Mouse (Mus musculus) limb, embryonic 14.5 days (tissue): ENCODE measurements at regions not wholly inside any gene's neighbourhood (a gene's known extent, or its start where the extent isn't known, plus 50 kb on each side); places are given as distances from the start of the nearest gene placed in this dataset.
"Not testable (repeated sequence)": the region's sequence is repeated elsewhere in the genome, so short reads cannot be mapped to it uniquely, and the experiment has no call there.

Source experiments
- ATAC-seq: fragments of 200-750 bp; cut with Nextera tagmentation; 2 replicates; pipeline ENCODE4 v1.8.0; 2017; ENCODE audit warnings: low read depth, moderate number of reproducible peaks, moderate TSS enrichment; ENCODE audit not compliant: low FRiP score
- DNase-seq: peaks from one replicate; pipeline ENCODE4 v3.0.0-alpha.2; 2015; ENCODE audit warnings: low spot score
- H3K27ac ChIP-seq: fragments of 300-500 bp; sonication (generic); replicated peaks from 2 replicates; pipeline ENCODE4 v1.5.1; 2014; ENCODE audit warnings: low read depth, mild to moderate bottlenecking, low read length, moderate library complexity, mixed read lengths
- H3K27me3 ChIP-seq: fragments of 300-500 bp; sonication (generic); 2 replicates; pipeline ENCODE4 v1.6.1; 2014; ENCODE audit warnings: low read length, mixed read lengths; ENCODE audit not compliant: control insufficient read depth, insufficient read depth
- H3K36me3 ChIP-seq: fragments of 300-500 bp; sonication (generic); 2 replicates; pipeline ENCODE4 v1.6.1; 2014; ENCODE audit warnings: mild to moderate bottlenecking, low read length, moderate library complexity, mixed read lengths; ENCODE audit not compliant: control insufficient read depth, insufficient read depth
- H3K4me1 ChIP-seq: fragments of 300-500 bp; sonication (generic); 2 replicates; pipeline ENCODE4 v1.6.1; 2014; ENCODE audit warnings: antibody characterized with exemption, low read length, mixed read lengths; ENCODE audit not compliant: control insufficient read depth, insufficient read depth
- H3K4me2 ChIP-seq: fragments of 300-500 bp; sonication (generic); replicated peaks from 2 replicates; pipeline ENCODE4 v1.6.1; 2014; ENCODE audit warnings: low read depth, mild to moderate bottlenecking, low read length, moderate library complexity; ENCODE audit not compliant: severe bottlenecking
- H3K4me3 ChIP-seq: fragments of 300-500 bp; sonication (generic); replicated peaks from 2 replicates; pipeline ENCODE4 v1.5.1; 2014; ENCODE audit warnings: low read length
- H3K9ac ChIP-seq: fragments of 300-500 bp; sonication (generic); 2 replicates; pipeline ENCODE4 v1.6.1; 2014; ENCODE audit warnings: mild to moderate bottlenecking, low read depth, low read length, moderate library complexity; ENCODE audit not compliant: severe bottlenecking
- H3K9me3 ChIP-seq: fragments of 300-500 bp; sonication (generic); 2 replicates; pipeline ENCODE4 v1.6.1; 2016; ENCODE audit warnings: low read length; ENCODE audit not compliant: control insufficient read depth
- POLR2A ChIP-seq: fragments of 200-500 bp; IDR thresholded peaks from 2 replicates; pipeline ENCODE4 v1.8.0; 2012; ENCODE audit warnings: inconsistent platforms, mild to moderate bottlenecking, moderate library complexity, borderline replicate concordance; ENCODE audit not compliant: insufficient read depth, insufficient read length; ENCODE audit errors: extremely low read depth
- WGBS: fragments of 180-500 bp; shearing (Covaris S2); extraction: QIAGEN DNeasy Blood & Tissue Kit; methylation state at CpG from one replicate; pipeline ENCODE4 v1.1.7; 2014; 5-methylcytosine and 5-hydroxymethylcytosine counted together

DNA sequence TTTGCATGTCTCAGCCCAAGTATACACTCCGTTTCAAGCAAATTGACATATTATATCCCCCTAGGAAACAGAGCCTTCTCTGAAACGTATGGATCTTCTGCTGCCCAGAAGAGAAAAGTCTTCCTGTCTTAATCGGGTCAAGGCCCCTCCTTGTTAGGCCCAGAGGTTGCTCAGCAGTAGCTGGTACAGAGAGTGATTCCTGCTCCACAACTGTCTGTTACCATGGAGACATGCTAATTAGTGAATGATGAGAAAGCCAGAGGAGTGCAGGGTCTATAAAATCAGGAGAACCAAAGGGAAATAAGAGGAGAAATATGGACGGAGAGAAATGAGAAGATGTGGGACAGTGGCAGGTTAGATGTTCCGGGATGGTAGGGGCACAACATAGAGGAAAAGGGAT is 86.8 kb downstream of the Pou4f1 start:
- no peak overlapping the region for H3K4me3 ChIP-seq
- no peaks in the 10 kb centered on the region for H3K4me1 ChIP-seq
- no peak for DNase-seq
- no peaks in the 10 kb centered on the region for H3K36me3 ChIP-seq
- H3K9ac ChIP-seq = no peak overlapping the region
- no peaks in the 10 kb centered on the region for H3K27me3 ChIP-seq
- no peak for ATAC-seq
- WGBS = 55% methylated on average over 5 of the region's 5 CpGs
- H3K4me2 ChIP-seq = no peak overlapping the region
- no peak for TF ChIP-seq POLR2A
- H3K27ac ChIP-seq = no peak overlapping the region
- H3K9me3 ChIP-seq = no peaks in the 10 kb centered on the region

DNA sequence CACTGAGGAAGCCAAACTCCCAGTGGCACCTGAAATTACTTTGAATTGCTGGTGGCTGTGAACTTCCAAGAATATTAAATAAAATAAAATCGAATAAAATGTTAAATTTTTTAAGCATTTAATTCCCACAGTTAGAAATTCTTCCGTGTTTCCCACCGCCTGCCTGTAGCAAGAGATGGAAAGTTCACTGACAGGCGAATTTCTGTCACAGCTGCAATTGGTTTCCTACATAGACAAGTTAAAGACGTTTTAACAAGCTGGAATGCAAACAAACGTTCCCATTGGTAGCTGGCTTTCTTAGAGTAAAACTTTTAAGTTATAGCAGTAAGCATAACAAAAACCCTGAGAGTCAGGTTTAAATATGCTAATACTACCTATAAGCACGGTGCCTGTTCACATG is 95.0 kb downstream of the Pou4f1 start:
- no peak for ATAC-seq
- H3K9ac ChIP-seq = no peak overlapping the region
- H3K27me3 ChIP-seq = no peaks in the 10 kb centered on the region
- H3K36me3 ChIP-seq = no peaks in the 10 kb centered on the region
- H3K9me3 ChIP-seq = no peaks in the 10 kb centered on the region
- H3K4me2 ChIP-seq = no peak overlapping the region
- DNase-seq = no peak
- TF ChIP-seq POLR2A = no peak
- H3K4me3 ChIP-seq = no peak overlapping the region
- no peaks in the 10 kb centered on the region for H3K4me1 ChIP-seq
- no peak overlapping the region for H3K27ac ChIP-seq
- WGBS = 52% methylated on average over 7 of the region's 7 CpGs

DNA sequence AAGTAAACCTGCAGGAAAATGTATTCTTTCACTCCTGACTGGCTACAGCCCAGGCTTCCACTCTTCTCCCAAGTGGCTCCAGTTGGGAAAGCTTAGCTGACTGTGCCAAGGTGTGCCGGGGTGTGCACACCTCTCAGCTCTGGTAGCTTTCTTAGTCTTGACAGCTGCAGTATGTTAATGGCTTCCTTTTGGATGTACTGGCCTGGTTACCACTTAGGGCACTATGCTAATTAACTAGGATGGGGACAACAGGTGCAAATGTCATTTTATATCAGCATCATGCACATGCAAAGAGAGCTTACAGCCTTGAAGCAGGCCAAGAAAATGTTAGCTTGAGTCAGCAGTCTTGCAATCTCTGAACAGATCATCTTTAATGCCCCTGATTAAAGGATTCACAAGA is 111.2 kb downstream of the Pou4f1 start:
- Histone ChIP-seq H3K4me3 (no peak overlapping the region), H3K9me3 (no peaks in the 10 kb centered on the region), H3K4me2 (no peak overlapping the region), H3K27me3 (no peaks in the 10 kb centered on the region), H3K4me1 (no peaks in the 10 kb centered on the region), H3K36me3 (no peaks in the 10 kb centered on the region), H3K9ac (no peak overlapping the region), H3K27ac (no peak overlapping the region)
- ATAC-seq (no peak), DNase-seq (no peak)
- 64% methylated on average over 1 of the region's 1 CpGs for WGBS
- TF ChIP-seq POLR2A = no peak

DNA sequence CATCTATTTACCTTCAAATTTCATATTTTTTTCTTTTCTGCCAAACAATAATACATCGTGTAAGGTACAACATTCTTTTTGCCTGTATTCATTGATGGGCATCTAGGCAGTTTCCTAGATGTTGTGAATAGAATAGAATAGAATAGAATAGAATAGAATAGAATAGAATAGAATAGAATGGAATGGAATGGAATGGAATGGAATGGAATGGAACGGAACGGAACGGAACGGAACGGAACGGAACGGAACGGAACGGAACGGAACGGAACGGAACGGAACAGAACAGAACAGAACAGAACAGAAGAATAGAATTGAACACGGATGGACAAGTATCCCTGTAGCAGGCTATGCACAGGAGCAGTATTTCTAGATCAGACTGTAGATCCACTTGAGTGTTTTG is 131.0 kb downstream of the Pou4f1 start:
- WGBS = 95% methylated on average over 15 of the region's 15 CpGs
- H3K4me1 ChIP-seq, H3K4me3 ChIP-seq, DNase-seq, H3K27me3 ChIP-seq, H3K9me3 ChIP-seq, H3K36me3 ChIP-seq, H3K9ac ChIP-seq, ATAC-seq, H3K4me2 ChIP-seq, H3K27ac ChIP-seq: not testable (repeated sequence)

DNA sequence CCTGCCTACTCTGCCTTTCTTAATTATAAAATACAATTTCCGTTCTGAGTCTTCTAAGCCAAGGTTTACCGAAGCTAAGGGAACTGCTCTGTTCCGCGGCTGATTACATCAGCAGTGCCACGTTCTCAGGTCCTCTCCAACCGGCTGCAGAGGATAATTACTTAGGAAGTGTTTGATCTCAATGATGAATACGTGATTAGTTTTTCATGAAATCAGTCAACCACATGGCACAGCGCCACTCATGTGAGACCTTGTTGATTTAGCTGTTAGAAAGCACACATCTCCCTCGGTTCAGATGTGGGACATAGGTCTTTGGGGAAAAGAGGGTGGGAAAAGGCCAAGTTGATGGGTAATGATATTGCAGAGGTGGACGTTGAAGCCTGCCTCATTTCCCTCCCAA is 141.7 kb downstream of the Pou4f1 start:
- H3K36me3 ChIP-seq = no peaks in the 10 kb centered on the region
- 65% methylated on average over 10 of the region's 10 CpGs for whole genome bisulfite sequencing
- ATAC-seq (no peak), DNase-seq (no peak)
- no peak overlapping the region for H3K4me3 ChIP-seq
- no peak overlapping the region for H3K27ac ChIP-seq
- H3K9me3 ChIP-seq = no peaks in the 10 kb centered on the region
- H3K4me1 ChIP-seq = no peaks in the 10 kb centered on the region
- H3K9ac ChIP-seq = no peak overlapping the region
- TF ChIP-seq POLR2A = no peak
- no peak overlapping the region for H3K4me2 ChIP-seq
- H3K27me3 ChIP-seq = no peaks in the 10 kb centered on the region

DNA sequence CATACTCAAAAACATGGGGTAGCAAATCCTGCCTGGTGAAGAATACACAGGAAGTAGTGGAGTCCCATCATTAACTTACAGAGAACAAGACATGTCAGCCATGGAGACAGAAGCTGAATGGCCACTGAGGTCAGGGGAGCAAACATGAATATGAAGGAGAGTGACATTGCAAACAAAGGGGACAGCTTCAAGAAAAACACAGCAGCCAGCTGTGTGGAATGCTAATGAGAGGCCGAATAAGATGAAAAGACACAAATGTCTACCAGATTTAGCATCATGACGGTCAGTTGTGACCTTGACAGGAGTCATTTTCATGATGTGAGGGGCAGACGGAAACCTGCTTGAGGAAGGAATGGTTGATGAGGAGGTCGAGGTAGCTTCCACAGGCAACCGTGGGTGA is 167.7 kb downstream of the Pou4f1 start:
- no peak overlapping the region for H3K27ac ChIP-seq
- H3K9me3 ChIP-seq = no peaks in the 10 kb centered on the region
- H3K4me3 ChIP-seq = no peak overlapping the region
- no peaks in the 10 kb centered on the region for H3K36me3 ChIP-seq
- DNase-seq = no peak
- no peak overlapping the region for H3K9ac ChIP-seq
- no peaks in the 10 kb centered on the region for H3K4me1 ChIP-seq
- WGBS = 72% methylated on average over 5 of the region's 5 CpGs
- no peak for TF ChIP-seq POLR2A
- no peak for ATAC-seq
- H3K4me2 ChIP-seq = no peak overlapping the region
- H3K27me3 ChIP-seq = no peaks in the 10 kb centered on the region
